Mouse (Mus musculus): ENCODE data around the gene Igbp1. TPM values are rescaled to one million over a fixed set of nuclear protein-coding genes. Genes with fewer than 3 reads are reported as not detected.

The Igbp1 gene
- polyA plus RNA-seq (2012; ENCODE audit: low replicate concordance): 8.0 and 11.4 TPM in 2 replicates

DNA sequence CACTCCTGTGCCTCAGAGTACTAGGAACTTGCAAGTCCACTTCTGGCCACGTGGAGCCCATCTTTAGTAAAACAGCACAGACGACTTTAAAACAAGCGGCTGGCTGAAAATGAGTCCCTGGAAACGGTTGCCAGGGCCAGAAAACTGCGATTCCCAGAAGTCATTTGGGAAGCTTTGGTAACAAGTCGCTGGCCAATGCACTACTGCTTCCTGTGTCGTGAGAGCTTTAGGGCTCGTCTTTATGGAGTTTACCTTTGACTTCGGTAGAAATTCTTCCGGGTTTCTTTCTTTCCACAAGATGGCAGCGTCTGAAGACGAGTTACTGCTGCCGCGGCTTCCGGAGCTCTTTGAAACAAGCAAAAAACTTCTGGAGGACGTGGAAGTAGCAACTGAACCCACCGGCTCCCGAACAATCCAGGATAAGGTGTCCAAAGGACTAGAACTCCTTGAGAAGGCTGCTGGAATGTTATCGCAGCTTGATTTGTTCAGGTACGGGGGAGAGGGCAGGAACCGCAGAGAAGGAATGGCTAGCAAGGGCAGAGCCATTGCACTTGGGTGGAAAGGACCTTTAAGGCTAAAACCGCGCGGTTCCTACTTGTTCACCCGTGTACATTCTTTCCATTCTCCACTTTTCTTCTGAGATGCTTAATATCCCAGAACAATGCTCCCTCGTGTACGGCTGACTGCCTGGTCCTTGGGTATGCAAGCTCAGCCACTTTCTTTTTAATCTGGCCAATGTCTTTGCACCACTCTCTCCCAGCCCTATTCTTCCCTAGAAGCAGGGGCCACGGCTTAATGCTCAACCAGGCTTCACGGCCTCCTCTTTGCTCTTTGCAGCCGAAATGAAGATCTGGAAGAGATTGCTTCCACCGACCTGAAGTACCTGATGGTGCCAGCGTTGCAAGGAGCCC is at the start of gene Igbp1:
Gene Igbp1 (plus strand): TSS at position 224 of the 911 bp plus-strand sequence.

DNA sequence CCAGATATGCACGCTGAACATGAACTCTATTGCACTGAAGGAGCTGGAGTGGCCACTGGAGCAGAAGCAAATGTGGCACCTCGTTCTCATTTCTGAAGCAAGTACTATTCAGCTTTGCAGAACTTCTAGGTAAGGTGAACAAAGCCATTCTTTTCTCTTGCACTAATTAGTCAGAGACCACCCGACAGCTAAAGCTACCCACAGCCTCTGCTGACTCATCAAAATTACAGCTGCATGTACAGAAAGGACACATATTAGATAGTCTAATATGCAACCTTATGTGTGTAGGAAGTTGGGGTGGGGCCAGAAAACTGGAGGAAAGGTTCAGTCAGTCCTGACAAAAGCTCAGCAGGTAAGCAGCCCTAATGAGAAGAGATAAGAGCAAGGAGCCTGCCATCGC is 30.4 kb downstream of the Igbp1 start, which contains the start of gene Dgat2l6:
Gene Dgat2l6 (plus strand): TSS at position 368 of the 400 bp plus-strand sequence.

Other genes with a start within 250 kb of the Igbp1 start
- not detected in 2 replicates for gene Otud6a, start 65.3 kb upstream of the Igbp1 start, polyA plus RNA-seq (2012; ENCODE audit: low replicate concordance)
- gene Awat2, start 51.6 kb upstream of the Igbp1 start, polyA plus RNA-seq (2012; ENCODE audit: low replicate concordance): not detected in 2 replicates
- gene Dgat2l6, start 30.5 kb downstream of the Igbp1 start, polyA plus RNA-seq (2012; ENCODE audit: low replicate concordance): not detected in 2 replicates
- gene Awat1, start 78.0 kb downstream of the Igbp1 start, polyA plus RNA-seq (2012; ENCODE audit: low replicate concordance): not detected in 2 replicates
- not detected in 2 replicates for gene P2ry4, start 100.6 kb downstream of the Igbp1 start, polyA plus RNA-seq (2012; ENCODE audit: low replicate concordance)
- gene Arr3, start 111.2 kb downstream of the Igbp1 start, polyA plus RNA-seq (2012; ENCODE audit: low replicate concordance): not detected in 2 replicates
- gene Kif4, start 131.4 kb downstream of the Igbp1 start, polyA plus RNA-seq (2012; ENCODE audit: low replicate concordance): 1.9 and 4.6 TPM in 2 replicates
- 1.5 and 10.4 TPM in 2 replicates for gene Pdzd11, start 132.3 kb downstream of the Igbp1 start, polyA plus RNA-seq (2012; ENCODE audit: low replicate concordance)
- gene Gdpd2, start 235.6 kb downstream of the Igbp1 start, polyA plus RNA-seq (2012; ENCODE audit: low replicate concordance): 0.32 and 1.5 TPM in 2 replicates

Measured in leukemia stem cell, adult 10-12 weeks (primary cell).